16 mouse cellular contexts compared by ENCODE assay signal in genomic region chr1:60979126-60979842, GRCm38 (mm10). TPM values are rescaled to one million over a fixed set of nuclear protein-coding genes. Genes with fewer than 3 reads are reported as not detected.
A peak's percentile ranks its signal among the peaks of the same experiment; 100 is the strongest.
DNase-seq lines count a peak whose midpoint lies in the region; ATAC-seq and TF ChIP-seq lines count a peak whose summit lies in the region.
"Had no signal": no experiment of that assay in that cellular context is flagged by ENCODE, and none has a peak within 500 bp of the region (broad histone marks: within the 10 kb centered on the region; RNA-seq: fewer than 3 reads in every experiment).

No protein-coding gene starts in this region.

- H3K27me3 ChIP-seq in kidney, postnatal 0 days (ENCODE audit: insufficient read depth, low read length) = no peaks in the 10 kb centered on the region
- H3K27me3 ChIP-seq: midbrain, embryonic 15.5 days; neural tube, embryonic 15.5 days had no signal

- H3K4me3 ChIP-seq in kidney, postnatal 0 days (replicated peaks; ENCODE audit: low read depth, low read length) = no peak overlapping the region
- H3K4me3 ChIP-seq: gastrocnemius, adult 2 months; midbrain, embryonic 15.5 days; neural tube, embryonic 15.5 days had no signal

- peak; percentile 26 for DNase-seq in heart, postnatal 4 days
- no peak for DNase-seq in heart, adult 11 months
- peak; percentile 15 to 26 for DNase-seq in urinary bladder, postnatal 36 days (ENCODE audit: low spot score in 2 of 2)
- DNase-seq in urinary bladder, postnatal 10 days (ENCODE audit: low spot score) = no peak
- DNase-seq in kidney, postnatal 0 days (ENCODE audit: low spot score) = peak; percentile 53
- no peak for DNase-seq in thymus, adult 18-20 months
- no peak for DNase-seq in spleen, postnatal 14 days (ENCODE audit: low spot score in 2 of 2)
- DNase-seq: cerebellum, adult 11-12 months; gastrocnemius, adult 2 months; liver; lung, postnatal 14 days had no signal

- no peak for TF ChIP-seq CTCF in kidney, postnatal 0 days (IDR thresholded peaks at IDR 0.05; ENCODE audit: low read depth)

- H3K4me1 ChIP-seq in kidney, postnatal 0 days (replicated peaks; ENCODE audit: insufficient read depth, low read length) = no peaks in the 10 kb centered on the region; the same call in none of the 2 replicates
- H3K4me1 ChIP-seq: midbrain, embryonic 15.5 days; neural tube, embryonic 15.5 days had no signal

- 44% methylated on average over 7 of the region's 7 CpGs for WGBS in kidney, postnatal 0 days

- peak; percentile 79 for ATAC-seq in kidney, postnatal 0 days (replicated peaks; ENCODE audit: low FRiP score, low read depth)
- ATAC-seq: midbrain, embryonic 15.5 days had no signal

- no peak overlapping the region for H3K4me2 ChIP-seq in kidney, postnatal 0 days (ENCODE audit: low read length)
- H3K4me2 ChIP-seq: heart, embryonic 11.5 days; midbrain, embryonic 15.5 days; neural tube, embryonic 15.5 days had no signal

- H3K9me3 ChIP-seq in kidney, postnatal 0 days (replicated peaks; ENCODE audit: low read length) = no peaks in the 10 kb centered on the region
- H3K9me3 ChIP-seq: midbrain, embryonic 15.5 days; neural tube, embryonic 15.5 days had no signal

- H3K36me3 ChIP-seq in kidney, postnatal 0 days (ENCODE audit: insufficient read depth, low read length) = no peaks in the 10 kb centered on the region
- H3K36me3 ChIP-seq: midbrain, embryonic 15.5 days; neural tube, embryonic 15.5 days had no signal

- H3K27ac ChIP-seq in kidney, postnatal 0 days = no peak overlapping the region
- H3K27ac ChIP-seq: gastrocnemius, adult 2 months; midbrain, embryonic 15.5 days; neural tube, embryonic 15.5 days had no signal

- H3K9ac ChIP-seq in kidney, postnatal 0 days (ENCODE audit: low read depth, low read length) = no peak overlapping the region
- H3K9ac ChIP-seq: midbrain, embryonic 15.5 days; neural tube, embryonic 15.5 days had no signal

RNA-seq across cellular contexts. Expression of gene Icos, which starts 1.6 kb away (rescaled TPM):
- total RNA-seq in heart, postnatal 4 days (2021) = under 1 TPM; 0.26 to 0.27 TPM
- 0.05 and 0.08 TPM in 2 replicates for polyA plus RNA-seq in kidney, postnatal 0 days (2015; fragmentation: Nextera tagmentation; extraction: Ambion mirVana)
- total RNA-seq: left cerebral cortex, adult 8-10 months had no signal
- polyA plus RNA-seq: forebrain, embryonic 11.5 days; midbrain, embryonic 15.5 days had no signal

Comparison
In these comparisons a context has a peak if more than half of its experiments do, and no peak if none do; other contexts are left out.
1. DNase-seq: peak in heart, postnatal 4 days (single experiment), urinary bladder, postnatal 36 days (2 of 2) and kidney, postnatal 0 days (single experiment); none in heart, adult 11 months (single experiment), urinary bladder, postnatal 10 days (single experiment), thymus, adult 18-20 months (0 of 2) and spleen, postnatal 14 days (0 of 2).